Mouse (Mus musculus): Measurements from ENCODE around the gene Rfx5. TPM values are rescaled to one million over a fixed set of nuclear protein-coding genes. Genes with fewer than 3 reads are reported as not detected.
"Not testable (repeated sequence)": the region's sequence is repeated elsewhere in the genome, so short reads cannot be mapped to it uniquely, and the experiment has no call there.

The Rfx5 gene
- polyA plus RNA-seq, 1 experiment from 2014 or later = 13.7 TPM

DNA sequence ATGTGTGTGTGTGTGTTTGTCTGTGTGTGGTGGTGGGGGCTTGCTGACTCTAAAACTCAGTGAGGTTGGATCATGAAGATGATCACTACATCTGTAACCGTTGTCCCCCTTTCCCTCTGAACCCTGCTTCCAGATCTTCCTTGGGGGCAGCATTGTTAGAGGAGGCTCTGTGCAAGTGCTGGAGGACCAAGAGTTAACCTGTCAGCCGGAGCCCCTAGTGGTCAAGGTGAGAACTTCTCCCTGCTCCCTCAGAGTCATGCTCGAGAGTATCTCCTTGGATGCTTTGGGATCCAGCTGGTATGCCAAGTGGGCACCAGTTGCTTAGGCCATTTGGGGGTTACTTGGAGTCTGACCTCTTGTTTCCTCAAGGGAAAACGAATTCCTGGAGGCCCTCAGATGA is 10.2 kb upstream of the Rfx5 start:
- not testable (repeated sequence) for H3K27ac ChIP-seq (replicated peaks; ENCODE audit: low read depth, low read length); ATAC-seq (ENCODE audit: insufficient number of reproducible peaks, low FRiP score, low TSS enrichment, low read depth); H3K4me2 ChIP-seq (ENCODE audit: low read depth, severe bottlenecking); H3K4me1 ChIP-seq (ENCODE audit: control insufficient read depth, insufficient read depth, low read length); DNase-seq (ENCODE audit: low spot score); H3K27me3 ChIP-seq (ENCODE audit: control insufficient read depth, insufficient read depth, low read length); H3K36me3 ChIP-seq (ENCODE audit: control insufficient read depth, insufficient read depth, low read length); H3K4me3 ChIP-seq (ENCODE audit: low read depth, low read length); H3K9me3 ChIP-seq (ENCODE audit: control insufficient read depth, low read length); H3K9ac ChIP-seq (ENCODE audit: low read length)
- whole genome bisulfite sequencing = 28% methylated on average over 4 of the region's 4 CpGs

DNA sequence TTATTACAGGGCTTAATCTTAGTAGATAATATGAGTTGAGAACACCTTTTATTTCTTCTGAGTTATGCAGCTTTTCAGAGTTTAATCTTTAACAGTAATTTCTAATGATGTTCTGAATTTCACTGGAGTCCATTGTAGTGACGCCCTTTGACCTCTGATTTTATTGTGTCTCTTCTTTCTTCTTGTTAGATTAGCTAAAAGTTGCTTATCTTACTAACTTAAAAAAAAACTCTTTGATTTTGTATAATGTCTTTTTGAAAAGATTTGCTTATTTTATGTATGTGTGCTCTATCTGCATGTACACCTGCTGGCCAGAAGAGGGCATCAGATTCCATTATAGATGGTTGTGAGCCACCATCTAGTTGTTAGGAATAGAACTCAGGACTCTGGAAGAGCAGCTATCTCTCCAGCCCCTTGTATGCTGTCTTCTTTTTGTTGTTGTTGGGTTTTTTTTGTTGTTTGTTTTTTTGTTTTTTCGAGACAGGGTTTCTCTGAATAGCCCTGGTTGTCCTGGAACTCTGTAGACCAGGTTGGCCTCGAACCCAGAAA is 5.7 kb upstream of the Rfx5 start:
- H3K27me3 ChIP-seq (ENCODE audit: control insufficient read depth, insufficient read depth, low read length) = no peaks in the 10 kb centered on the region
- H3K4me2 ChIP-seq (ENCODE audit: low read depth, severe bottlenecking) = no peak overlapping the region
- 70% methylated on average over 3 of the region's 3 CpGs for WGBS
- no peak for ATAC-seq (ENCODE audit: insufficient number of reproducible peaks, low FRiP score, low TSS enrichment, low read depth)
- DNase-seq (ENCODE audit: low spot score) = no peak
- H3K36me3 ChIP-seq (ENCODE audit: control insufficient read depth, insufficient read depth, low read length) = no peaks in the 10 kb centered on the region
- no peaks in the 10 kb centered on the region for H3K9me3 ChIP-seq (ENCODE audit: control insufficient read depth, low read length)
- H3K4me3 ChIP-seq (ENCODE audit: low read depth, low read length) = no peak overlapping the region
- 0 out of 2 replicates have a peak, but pooled peaks cover 6% of the 10 kb centered on the region for H3K4me1 ChIP-seq (ENCODE audit: control insufficient read depth, insufficient read depth, low read length)
- H3K9ac ChIP-seq (ENCODE audit: low read length) = no peak overlapping the region
- no peak overlapping the region for H3K27ac ChIP-seq (replicated peaks; ENCODE audit: low read depth, low read length)

DNA sequence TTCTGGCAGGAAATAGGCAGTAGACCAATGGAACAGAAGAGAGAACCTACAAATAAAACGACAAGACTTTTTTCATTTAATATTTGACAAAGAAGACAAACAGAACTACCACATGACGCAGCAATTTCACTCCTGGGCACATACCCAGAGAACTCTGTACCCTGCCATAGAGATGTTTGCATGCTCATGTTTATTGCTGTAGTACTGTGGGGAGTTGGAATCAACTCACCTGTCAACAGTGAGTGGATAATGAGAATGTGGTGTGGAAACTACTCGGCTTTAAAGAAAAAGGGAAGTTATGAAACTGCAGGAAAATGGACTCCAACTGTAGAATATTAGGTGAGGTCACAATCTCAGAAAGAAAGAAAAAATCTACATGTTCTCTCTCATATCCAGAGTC is 4.2 kb upstream of the Rfx5 start:
- ATAC-seq (ENCODE audit: insufficient number of reproducible peaks, low FRiP score, low TSS enrichment, low read depth) (no peak), DNase-seq (ENCODE audit: low spot score) (no peak)
- 0 out of 2 replicates have a peak, but pooled peaks cover 6% of the 10 kb centered on the region for H3K4me1 ChIP-seq (ENCODE audit: control insufficient read depth, insufficient read depth, low read length)
- H3K36me3 ChIP-seq (ENCODE audit: control insufficient read depth, insufficient read depth, low read length) = no peaks in the 10 kb centered on the region
- no peak overlapping the region for H3K4me3 ChIP-seq (ENCODE audit: low read depth, low read length)
- H3K9ac ChIP-seq (ENCODE audit: low read length) = no peak overlapping the region
- WGBS = 84% methylated on average over 3 of the region's 3 CpGs
- H3K27ac ChIP-seq (replicated peaks; ENCODE audit: low read depth, low read length) = no peak overlapping the region
- H3K9me3 ChIP-seq (ENCODE audit: control insufficient read depth, low read length) = no peaks in the 10 kb centered on the region
- H3K27me3 ChIP-seq (ENCODE audit: control insufficient read depth, insufficient read depth, low read length) = no peaks in the 10 kb centered on the region
- H3K4me2 ChIP-seq (ENCODE audit: low read depth, severe bottlenecking) = no peak overlapping the region

DNA sequence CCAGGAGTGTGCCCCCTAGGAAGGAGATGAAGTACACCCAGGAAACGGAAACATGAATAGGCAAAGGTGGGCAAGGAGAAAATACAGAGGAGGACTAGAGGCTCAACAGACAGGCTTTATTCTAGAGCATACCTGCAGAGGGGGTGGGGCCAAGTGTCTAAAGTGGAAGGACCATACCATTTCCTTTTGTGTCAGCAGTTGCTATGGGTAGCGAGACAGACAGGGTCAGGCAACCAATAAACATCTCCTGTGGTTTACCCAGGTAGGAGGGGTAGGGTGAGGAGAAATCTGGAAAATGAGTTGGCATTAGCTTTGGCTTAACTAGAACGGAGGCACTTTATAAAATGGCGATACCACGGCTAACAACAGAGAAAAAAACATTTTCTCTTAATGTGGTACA is 1.1 kb upstream of the Rfx5 start:
- whole genome bisulfite sequencing = 54% methylated on average over 5 of the region's 5 CpGs
- peaks cover 11% of the 10 kb centered on the region; the same call in 1 of the 2 replicates for H3K4me1 ChIP-seq (ENCODE audit: control insufficient read depth, insufficient read depth, low read length)
- H3K27me3 ChIP-seq (ENCODE audit: control insufficient read depth, insufficient read depth, low read length) = no peaks in the 10 kb centered on the region
- ATAC-seq (ENCODE audit: insufficient number of reproducible peaks, low FRiP score, low TSS enrichment, low read depth) (no peak), DNase-seq (ENCODE audit: low spot score) (peak; percentile 33)
- H3K4me3 ChIP-seq (ENCODE audit: low read depth, low read length) = peak overlapping the region; percentile 60; the same call in 1 of the 2 replicates
- H3K27ac ChIP-seq (replicated peaks; ENCODE audit: low read depth, low read length) = no peak overlapping the region
- no peaks in the 10 kb centered on the region for H3K9me3 ChIP-seq (ENCODE audit: control insufficient read depth, low read length)
- no peak overlapping the region for H3K9ac ChIP-seq (ENCODE audit: low read length)
- peak overlapping the region; percentile 43 for H3K4me2 ChIP-seq (ENCODE audit: low read depth, severe bottlenecking)
- peaks cover 6% of the 10 kb centered on the region for H3K36me3 ChIP-seq (ENCODE audit: control insufficient read depth, insufficient read depth, low read length)

DNA sequence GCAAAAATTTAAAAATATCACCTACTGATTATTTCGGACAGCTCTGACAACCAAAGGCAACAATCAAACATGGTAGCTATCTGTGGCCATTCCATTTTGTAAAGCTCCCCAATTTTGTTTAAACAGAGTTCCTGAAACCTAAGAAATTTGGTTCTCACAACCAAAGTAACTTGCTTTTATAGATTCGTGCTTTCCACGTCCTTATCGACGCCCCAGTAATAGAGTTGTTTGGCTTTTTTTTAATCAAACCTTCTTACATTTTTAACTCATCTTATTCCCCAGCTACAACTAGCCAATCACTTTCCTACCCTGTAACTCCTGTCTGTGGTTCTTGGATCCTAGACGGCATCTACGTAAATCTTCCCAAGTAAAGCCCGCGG is 501 bp upstream of the Rfx5 start:
- Histone ChIP-seq H3K36me3 (ENCODE audit: control insufficient read depth, insufficient read depth, low read length) (peaks cover 6% of the 10 kb centered on the region), H3K27ac (replicated peaks; ENCODE audit: low read depth, low read length) (peak overlapping the region; percentile 84), H3K4me2 (ENCODE audit: low read depth, severe bottlenecking) (peak overlapping the region; percentile 43), H3K4me1 (ENCODE audit: control insufficient read depth, insufficient read depth, low read length) (peaks cover 11% of the 10 kb centered on the region; the same call in 1 of the 2 replicates), H3K27me3 (ENCODE audit: control insufficient read depth, insufficient read depth, low read length) (no peaks in the 10 kb centered on the region), H3K4me3 (ENCODE audit: low read depth, low read length) (peak overlapping the region; percentile 60), H3K9ac (ENCODE audit: low read length) (peak overlapping the region; percentile 72), H3K9me3 (ENCODE audit: control insufficient read depth, low read length) (no peaks in the 10 kb centered on the region)
- WGBS = 23% methylated on average over 9 of the region's 9 CpGs
- no peak; the same call in 1 of the 2 replicates for ATAC-seq (ENCODE audit: insufficient number of reproducible peaks, low FRiP score, low TSS enrichment, low read depth)
- DNase-seq (ENCODE audit: low spot score) = no peak

DNA sequence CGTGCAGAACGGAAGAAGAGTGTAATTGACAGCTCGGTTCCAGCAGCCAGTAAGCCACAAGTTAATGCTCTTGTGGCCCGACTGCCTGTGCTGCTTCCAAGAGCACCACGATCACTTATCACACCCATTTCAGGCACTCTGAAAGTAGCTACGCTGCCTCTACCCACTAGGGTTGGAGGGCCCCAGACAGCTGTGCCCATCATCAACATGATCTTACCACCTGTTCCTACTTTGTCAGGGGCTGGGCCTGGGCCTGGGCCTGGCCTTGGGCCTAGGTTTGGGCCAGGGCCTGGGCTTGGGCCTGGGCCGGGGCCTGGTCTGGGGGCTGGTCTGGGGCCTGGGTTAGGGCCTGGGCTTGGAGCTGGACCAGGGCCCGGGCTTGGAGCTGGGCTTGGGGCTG is 4.4 kb downstream of the Rfx5 start:
- whole genome bisulfite sequencing = 92% methylated on average over 8 of the region's 8 CpGs
- Histone ChIP-seq H3K27ac (replicated peaks; ENCODE audit: low read depth, low read length) (no peak overlapping the region), H3K9ac (ENCODE audit: low read length) (no peak overlapping the region), H3K4me1 (ENCODE audit: control insufficient read depth, insufficient read depth, low read length) (peaks cover 5% of the 10 kb centered on the region; the same call in 1 of the 2 replicates), H3K4me2 (ENCODE audit: low read depth, severe bottlenecking) (no peak overlapping the region), H3K9me3 (ENCODE audit: control insufficient read depth, low read length) (no peaks in the 10 kb centered on the region), H3K4me3 (ENCODE audit: low read depth, low read length) (no peak overlapping the region), H3K27me3 (ENCODE audit: control insufficient read depth, insufficient read depth, low read length) (no peaks in the 10 kb centered on the region), H3K36me3 (ENCODE audit: control insufficient read depth, insufficient read depth, low read length) (peaks cover 6% of the 10 kb centered on the region)
- ATAC-seq (ENCODE audit: insufficient number of reproducible peaks, low FRiP score, low TSS enrichment, low read depth) (no peak), DNase-seq (ENCODE audit: low spot score) (no peak)

DNA sequence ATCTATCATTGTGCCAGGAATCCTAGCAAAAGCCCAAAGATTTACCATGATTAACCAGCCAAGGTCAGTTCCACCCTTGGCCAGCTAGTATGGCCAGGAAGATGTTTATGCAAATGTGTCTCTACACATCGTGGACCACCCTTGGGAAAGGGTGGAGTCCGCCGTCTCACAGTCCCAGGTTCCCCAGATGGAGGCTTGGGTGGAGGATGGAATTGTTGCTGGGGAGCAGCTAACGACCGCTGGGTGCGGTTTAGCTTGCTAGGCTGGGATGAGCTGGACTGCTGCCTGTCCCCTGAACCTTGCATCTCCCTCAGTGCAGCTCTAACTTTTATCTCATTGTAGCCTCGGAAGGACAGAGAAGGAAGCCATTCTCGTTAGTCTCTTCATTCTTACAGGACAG is 6.0 kb downstream of the Rfx5 start:
- 59% methylated on average over 8 of the region's 8 CpGs for WGBS
- H3K9me3 ChIP-seq (ENCODE audit: control insufficient read depth, low read length) = no peaks in the 10 kb centered on the region
- no peak overlapping the region for H3K4me2 ChIP-seq (ENCODE audit: low read depth, severe bottlenecking)
- H3K36me3 ChIP-seq (ENCODE audit: control insufficient read depth, insufficient read depth, low read length) = peaks cover 6% of the 10 kb centered on the region
- DNase-seq (ENCODE audit: low spot score) = no peak
- no peak overlapping the region for H3K27ac ChIP-seq (replicated peaks; ENCODE audit: low read depth, low read length)
- H3K4me1 ChIP-seq (ENCODE audit: control insufficient read depth, insufficient read depth, low read length) = peaks cover 4% of the 10 kb centered on the region; the same call in 1 of the 2 replicates
- ATAC-seq (ENCODE audit: insufficient number of reproducible peaks, low FRiP score, low TSS enrichment, low read depth) = no peak
- H3K27me3 ChIP-seq (ENCODE audit: control insufficient read depth, insufficient read depth, low read length) = no peaks in the 10 kb centered on the region
- H3K9ac ChIP-seq (ENCODE audit: low read length) = no peak overlapping the region
- H3K4me3 ChIP-seq (ENCODE audit: low read depth, low read length) = no peak overlapping the region

DNA sequence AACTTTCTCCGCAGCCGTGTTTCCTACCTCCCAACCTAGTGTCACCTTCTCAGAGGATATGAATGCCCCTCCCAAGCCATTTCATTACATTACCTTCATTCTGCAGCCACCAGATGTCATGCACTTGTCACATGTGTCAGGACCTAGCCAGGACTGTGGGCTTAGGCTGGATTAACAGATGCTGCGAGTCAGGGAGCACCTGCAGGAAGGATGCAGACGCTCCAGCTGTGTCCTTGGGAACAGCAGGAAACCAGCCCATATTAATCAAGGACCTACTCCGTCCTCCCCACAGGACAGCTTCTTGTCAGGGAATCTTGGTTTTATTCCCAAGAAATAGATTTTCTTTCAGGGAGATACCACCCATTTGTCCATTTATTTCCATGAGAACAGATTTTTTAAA is 6.4 kb downstream of the Rfx5 start:
- WGBS = 51% methylated on average over 5 of the region's 5 CpGs
- Histone ChIP-seq H3K4me1 (ENCODE audit: control insufficient read depth, insufficient read depth, low read length) (no peaks in the 10 kb centered on the region), H3K27ac (replicated peaks; ENCODE audit: low read depth, low read length) (no peak overlapping the region), H3K27me3 (ENCODE audit: control insufficient read depth, insufficient read depth, low read length) (no peaks in the 10 kb centered on the region), H3K9ac (ENCODE audit: low read length) (no peak overlapping the region), H3K4me3 (ENCODE audit: low read depth, low read length) (no peak overlapping the region), H3K36me3 (ENCODE audit: control insufficient read depth, insufficient read depth, low read length) (peaks cover 6% of the 10 kb centered on the region), H3K9me3 (ENCODE audit: control insufficient read depth, low read length) (no peaks in the 10 kb centered on the region), H3K4me2 (ENCODE audit: low read depth, severe bottlenecking) (no peak overlapping the region)
- ATAC-seq (ENCODE audit: insufficient number of reproducible peaks, low FRiP score, low TSS enrichment, low read depth) (no peak), DNase-seq (ENCODE audit: low spot score) (no peak)

DNA sequence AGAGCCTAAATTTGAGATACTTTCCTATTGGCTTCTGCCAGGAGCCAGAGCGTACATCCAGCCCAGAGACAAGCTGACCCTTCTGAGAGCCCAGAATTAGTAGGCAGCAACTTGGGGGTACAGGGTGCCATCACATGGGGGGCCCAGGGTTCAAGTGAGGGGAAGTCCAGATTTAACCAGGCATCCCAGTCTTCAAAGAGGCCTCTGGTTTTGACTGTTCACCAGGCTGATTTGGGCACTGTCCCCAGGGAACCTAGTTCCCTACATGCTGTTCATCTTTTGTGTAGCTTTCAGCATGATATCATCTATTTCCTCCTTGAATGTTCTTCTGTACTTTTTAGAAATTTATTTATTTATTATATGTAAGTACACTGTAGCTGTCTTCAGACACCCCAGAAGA is 11.1 kb downstream of the Rfx5 start:
- DNase-seq (ENCODE audit: low spot score) (no peak), ATAC-seq (ENCODE audit: insufficient number of reproducible peaks, low FRiP score, low TSS enrichment, low read depth) (no peak)
- Histone ChIP-seq H3K9ac (ENCODE audit: low read length) (no peak overlapping the region), H3K4me1 (ENCODE audit: control insufficient read depth, insufficient read depth, low read length) (no peaks in the 10 kb centered on the region), H3K27me3 (ENCODE audit: control insufficient read depth, insufficient read depth, low read length) (no peaks in the 10 kb centered on the region), H3K36me3 (ENCODE audit: control insufficient read depth, insufficient read depth, low read length) (no peaks in the 10 kb centered on the region), H3K9me3 (ENCODE audit: control insufficient read depth, low read length) (no peaks in the 10 kb centered on the region), H3K4me3 (ENCODE audit: low read depth, low read length) (no peak overlapping the region), H3K4me2 (ENCODE audit: low read depth, severe bottlenecking) (no peak overlapping the region), H3K27ac (replicated peaks; ENCODE audit: low read depth, low read length) (no peak overlapping the region)
- 97% methylated on average over 1 of the region's 1 CpGs for WGBS
